Mouse (Mus musculus) left cerebral cortex, postnatal 4 days (tissue): Measurements from ENCODE around the gene Yipf1. TPM values are rescaled to one million over a fixed set of nuclear protein-coding genes. Genes with fewer than 3 reads are reported as not detected.

Source experiments
- DNase-seq: peaks from one replicate; pipeline ENCODE4 v3.0.0-alpha.2; 2022
- intact Hi-C: fragments of 180-260 bp; cut with DNase I; formaldehyde crosslinking; loops from one replicate; pipeline ENCODE4 v1.15.1; 2025
- total RNA-seq, 2 experiments: library from RNA; stranded (reverse); gene quantifications; 2 replicates each; pipeline ENCODE4 v1.2.3; 2021

Gene Yipf1
- 10 to 100 TPM; 42.4 to 46.0 TPM for total RNA-seq

DNA sequence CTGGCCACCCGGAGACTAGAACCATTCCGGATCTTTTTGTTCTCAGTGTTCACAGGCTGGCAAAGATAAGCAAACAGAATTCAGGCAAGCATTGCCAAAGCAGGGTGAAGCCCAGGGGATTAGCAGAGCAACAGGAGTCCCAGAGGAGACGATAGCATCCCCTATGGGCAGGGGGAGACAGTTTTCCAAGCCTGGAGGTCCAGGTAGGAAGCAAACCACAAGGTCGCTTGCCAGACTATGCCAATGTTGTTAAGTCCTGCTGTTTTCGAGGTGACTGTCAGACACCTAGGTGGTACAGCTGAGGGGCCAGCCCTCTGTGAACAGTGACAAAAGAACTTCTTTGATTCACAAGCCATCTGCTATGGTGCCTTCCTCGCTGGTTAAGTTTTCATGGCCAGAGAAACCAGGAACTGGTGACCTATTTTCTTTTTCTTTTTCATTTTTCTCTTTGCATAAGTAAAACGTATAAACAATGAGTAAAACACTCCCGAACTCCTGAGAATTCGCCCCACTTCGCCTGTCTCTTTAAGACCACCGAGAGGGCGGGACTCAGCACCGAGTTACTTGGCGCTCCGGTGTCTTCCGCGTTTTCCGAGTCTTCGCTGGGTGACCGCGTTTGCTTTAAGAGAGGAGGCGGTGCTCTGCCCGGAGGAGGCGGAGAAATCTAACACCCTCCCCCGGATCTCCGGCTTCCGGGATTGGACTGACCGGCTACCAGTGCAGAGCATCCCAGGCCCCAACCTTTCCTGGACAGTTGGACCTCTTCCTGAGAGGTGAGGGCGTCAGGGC is at the start of gene Yipf1:
Gene Yipf1, plus strand, starts transcription at position 674 of the 789 bp plus-strand sequence.
- peak; percentile 88 for DNase-seq
- intact Hi-C loops, result loop anchor here (5.0 kb wide), 1 partner anchor 62 kb away; the partner anchor contains the start of genes Hspb11 and Lrrc42

DNA sequence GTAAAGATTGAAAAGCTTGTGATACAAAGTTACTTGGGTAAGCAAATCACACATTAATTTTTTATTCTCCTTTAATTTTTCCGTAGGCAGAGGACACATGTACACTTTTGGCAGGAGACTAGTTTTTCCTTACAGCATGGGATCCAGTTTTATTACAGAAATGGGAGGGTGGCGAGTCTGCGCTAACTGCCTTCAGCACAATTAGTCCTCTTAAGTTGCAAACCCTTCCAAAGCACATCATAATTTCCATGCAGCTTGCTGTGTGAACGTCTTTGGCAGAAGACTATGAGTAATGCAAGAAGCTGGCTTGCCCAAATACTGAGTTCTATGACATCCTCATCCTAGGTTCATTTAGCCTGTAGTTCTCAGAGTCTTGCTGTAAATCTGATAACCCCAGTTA is 40.5 kb upstream of the Yipf1 start:
- intact Hi-C loops, result no loop called here
- DNase-seq, result no peak

DNA sequence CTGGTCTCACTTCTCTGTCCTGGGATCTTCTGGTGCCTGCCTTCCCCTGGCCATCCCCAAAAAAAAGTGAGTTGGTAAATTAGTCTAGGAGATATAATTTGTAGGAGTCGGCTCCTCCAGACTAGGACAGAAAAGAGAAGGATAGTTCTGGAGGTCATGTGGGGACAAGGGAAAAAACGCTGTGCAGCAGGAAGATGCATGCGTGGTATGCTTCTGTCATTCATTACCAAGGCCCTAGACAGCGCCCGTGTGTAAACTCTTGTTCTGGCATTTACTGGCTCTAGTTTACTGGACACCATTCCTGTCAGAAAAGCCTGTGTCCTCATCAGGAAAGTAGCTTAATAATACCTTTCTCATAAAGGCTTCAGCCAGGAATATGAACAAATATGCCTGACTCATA is 39.7 kb upstream of the Yipf1 start:
- no peak for DNase-seq
- intact Hi-C loops, result no loop called here

DNA sequence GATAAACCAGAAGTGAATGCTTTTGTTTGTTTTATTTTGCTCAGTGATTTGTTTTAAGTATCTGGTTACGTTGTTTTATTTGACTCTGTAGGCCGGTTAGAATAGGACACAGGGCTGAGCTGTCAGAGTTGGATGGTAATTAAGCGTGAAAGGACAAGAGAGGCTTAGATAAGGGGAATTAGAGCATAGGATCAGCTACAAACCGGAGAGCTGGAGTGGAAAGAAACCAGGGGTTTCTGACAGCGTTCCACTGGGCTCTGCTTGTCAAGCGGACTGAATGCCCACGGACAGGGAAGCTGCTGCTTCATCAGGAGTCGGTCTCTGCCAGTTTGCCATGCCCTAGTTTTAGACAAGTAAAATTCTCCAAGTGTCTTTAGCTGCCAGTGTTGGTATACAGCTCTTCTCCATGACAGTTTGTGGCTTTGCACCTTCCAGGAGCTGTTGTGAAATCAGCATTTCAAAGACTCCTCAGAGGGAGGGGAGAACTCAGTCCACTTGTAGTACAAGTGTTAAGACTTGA is 35.9 kb upstream of the Yipf1 start:
- intact Hi-C loops, result no loop called here
- DNase-seq, result peak; percentile 29

DNA sequence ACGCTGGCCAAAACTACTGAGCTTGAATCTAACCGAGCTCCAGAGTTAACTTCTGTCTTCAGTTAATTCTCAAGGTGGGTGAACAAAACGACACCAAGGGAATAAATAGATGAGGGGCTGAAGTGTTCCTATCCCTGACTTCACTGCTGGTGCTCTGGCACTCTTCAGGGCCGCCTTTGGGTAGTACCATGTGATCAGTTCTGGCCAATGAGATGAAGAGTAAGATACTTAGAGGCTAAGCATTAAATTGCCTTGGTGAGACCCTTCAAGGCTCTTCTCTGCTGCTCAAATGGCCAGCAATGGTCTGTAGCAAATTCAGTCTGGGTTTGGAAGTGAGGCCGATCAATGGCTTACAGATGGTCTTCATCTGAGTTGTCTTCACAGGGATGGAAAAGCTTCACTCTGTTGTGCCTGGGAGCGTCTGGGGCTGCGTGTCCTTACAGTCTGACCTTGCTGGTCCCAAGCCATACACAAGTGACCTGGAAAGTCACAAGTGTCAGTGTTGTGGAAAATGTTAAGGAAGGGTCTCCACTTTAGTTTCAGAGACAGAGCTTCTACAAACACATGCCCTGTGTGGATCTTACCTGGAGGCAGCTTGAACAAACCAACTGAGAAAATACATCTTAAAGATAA is 33.2 kb upstream of the Yipf1 start:
- intact Hi-C loops, result no loop called here

DNA sequence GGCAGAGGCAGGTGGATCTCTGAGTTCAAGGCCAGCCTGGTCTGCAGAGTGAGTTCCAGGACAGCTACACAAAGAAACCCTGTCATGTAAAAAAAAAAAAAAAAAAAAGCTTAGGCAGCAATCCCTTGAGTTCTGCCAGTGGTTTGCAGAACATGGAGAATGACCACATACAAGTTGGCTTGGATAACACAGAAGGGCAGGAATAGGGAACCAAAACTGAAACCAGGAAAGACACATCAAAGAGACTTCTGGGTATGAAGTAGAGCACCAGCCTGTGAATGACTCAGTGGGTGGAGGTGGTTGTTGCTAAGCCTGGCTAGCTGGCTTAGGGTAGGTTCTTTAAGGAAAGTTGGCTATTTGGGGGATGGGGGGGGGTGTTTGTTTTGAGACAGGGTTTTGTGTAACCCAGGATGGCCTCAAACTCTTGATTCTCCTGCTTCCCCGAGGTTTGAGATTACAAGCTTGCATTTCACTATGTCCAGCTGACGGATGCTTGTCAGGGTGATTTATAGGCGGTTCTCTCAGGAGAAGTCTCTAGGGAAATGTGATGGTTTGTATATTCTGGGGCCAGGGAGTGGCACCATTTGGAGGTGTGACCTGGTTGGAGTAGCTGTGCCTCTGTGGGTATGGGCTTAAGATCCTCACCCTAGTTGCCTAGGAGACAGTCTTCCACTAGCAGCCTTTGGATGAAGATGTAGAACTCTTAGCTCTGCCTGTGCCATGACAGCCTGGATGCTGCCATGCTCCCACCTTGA is 28.5 kb upstream of the Yipf1 start:
- DNase-seq, result no peak
- intact Hi-C loops, result no loop called here

More for the DNA sequence above, 33.2 kb upstream of the Yipf1 start:
- no peak for DNase-seq

DNA sequence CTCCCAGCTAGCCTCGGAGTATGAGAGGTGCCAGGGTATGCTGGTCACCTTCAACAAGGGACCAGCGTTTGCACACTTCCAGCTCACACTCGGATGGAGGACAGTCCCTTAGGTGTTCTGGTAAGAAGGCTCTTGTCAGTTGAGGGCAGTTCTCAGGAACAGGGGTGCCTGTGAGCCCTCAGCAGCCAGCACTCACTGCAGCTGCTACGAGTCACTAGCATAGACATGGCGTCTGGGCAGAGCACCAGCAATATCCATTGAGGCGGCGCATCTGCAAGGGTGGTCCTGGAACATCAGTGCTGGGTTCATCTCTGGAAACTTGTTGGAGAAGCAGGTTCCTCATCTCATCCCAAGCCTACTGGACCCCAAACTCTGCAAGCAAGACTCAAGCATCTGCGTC is 27.8 kb upstream of the Yipf1 start:
- intact Hi-C loops, result no loop called here
- DNase-seq, result no peak

DNA sequence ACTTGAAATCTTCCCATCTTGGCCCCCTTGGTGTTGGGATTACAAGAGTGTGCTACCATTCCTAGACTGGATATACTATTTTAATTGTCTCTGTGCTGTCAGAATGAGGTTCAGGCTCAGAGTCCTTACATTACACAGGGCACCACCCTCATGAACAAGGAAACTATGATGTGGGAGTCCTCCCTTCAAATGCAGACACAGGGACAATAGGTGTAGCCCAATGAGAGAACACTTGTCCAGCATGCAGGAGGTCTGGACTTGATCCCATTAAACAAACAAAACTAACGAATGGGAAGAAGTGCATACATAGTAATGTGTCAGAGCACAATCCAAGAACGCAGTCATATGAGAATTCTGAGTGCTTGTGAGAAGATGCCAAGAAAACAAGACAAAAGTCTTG is 26.6 kb upstream of the Yipf1 start:
- intact Hi-C loops, result no loop called here
- no peak for DNase-seq

DNA sequence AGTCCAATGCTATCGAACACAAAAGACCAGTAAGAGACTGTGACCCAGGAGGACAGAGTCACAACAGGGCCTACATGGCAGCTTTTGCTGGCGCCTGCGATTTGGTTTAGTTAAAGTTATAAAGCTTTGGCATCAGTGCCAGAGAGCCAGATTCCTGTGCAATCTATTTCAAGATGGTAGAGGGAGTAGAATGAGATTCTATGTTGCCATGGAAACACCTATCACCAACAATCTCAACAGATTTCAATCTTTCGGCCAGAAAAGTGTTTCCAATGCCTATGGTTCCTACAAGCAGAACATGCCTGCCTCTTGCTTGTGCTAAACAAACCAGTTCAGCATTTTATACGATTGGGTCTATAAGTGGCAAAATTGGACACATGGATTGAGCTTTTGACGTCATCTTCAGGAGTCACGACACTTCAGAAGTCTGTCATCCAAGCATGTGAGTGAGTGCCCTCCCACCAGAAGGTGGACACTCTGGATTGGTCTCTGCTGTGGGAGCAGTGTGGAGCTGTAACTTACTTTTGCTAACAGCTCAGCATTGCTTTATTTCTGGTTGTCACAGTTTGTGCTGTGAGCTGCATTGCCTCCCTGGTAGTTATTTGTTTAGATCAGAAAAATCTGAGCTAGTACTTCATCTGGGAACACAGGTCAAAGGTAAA is 22.4 kb upstream of the Yipf1 start:
- no peak for DNase-seq
- intact Hi-C loops, result no loop called here

DNA sequence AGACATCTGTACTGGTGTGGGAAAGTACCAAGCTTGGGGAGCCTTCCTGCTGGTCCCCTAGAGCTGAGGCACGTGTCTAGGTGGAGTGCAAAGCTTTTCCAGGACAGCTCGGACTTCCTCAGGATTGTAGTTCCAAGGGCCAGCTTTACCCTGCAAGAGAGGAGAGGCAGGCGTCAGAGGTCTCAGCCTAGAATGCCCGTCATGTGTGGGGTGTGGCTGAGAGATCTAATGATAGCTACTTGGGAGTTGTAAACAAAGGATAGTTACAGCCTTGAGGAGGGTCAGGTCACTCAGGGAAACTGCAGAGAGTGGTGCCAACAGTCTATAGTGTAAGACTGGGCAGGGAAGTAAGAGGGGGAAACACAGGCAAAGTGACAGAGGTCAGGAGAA is 21.9 kb upstream of the Yipf1 start:
- DNase-seq, result no peak
- intact Hi-C loops, result no loop called here

DNA sequence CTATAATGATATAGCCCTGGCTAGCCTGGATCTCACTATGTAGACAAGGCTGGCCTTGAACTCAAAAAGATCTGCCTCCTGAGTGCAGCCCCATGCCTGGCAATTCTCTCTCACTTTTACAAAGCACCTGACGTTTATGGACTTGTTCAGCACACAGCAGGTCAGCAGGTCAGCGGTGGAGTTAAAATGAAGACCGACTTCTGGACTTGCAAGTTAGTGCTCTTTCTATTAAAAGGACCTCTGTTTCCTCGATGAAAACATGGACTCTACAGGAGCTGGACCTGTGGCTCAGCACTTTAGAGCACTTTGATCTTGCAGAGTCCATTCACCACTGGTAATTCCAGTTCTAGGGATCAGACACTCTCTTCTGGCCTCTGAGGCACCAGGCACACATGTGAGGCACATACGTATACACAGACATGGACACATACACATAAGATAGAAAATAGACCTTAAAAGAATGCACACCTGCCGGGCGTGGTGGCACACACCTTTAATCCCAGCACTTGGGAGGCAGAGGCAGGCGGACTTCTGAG is 16.0 kb upstream of the Yipf1 start:
- DNase-seq, result no peak
- intact Hi-C loops, result no loop called here

DNA sequence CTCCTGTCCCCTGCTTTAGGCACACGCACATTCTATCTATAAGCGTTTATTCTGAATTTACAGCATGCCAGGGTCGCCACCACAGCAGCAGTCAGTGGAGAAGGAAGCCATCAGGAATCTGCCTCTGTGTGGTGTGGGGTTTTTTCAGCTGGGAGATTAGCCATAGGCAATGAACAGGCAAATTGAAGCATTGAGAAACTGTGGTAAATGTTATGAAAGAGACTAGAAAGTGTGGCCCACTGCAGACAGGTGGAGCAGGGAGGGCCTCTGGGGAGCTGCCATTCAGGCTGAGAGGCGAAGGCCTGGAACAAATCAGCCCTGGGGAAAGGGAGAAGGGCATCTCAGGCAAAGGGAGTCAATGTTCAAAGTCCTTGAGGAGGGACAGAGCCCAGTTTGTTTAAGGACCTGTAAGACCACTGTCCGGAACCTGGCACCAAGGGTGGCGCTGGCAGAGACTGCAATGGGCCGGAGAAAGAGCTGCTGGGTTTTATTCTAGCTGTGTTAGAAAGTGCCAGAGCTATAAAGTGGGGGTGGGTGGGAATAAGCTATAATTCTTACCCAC is 14.3 kb upstream of the Yipf1 start:
- intact Hi-C loops, result no loop called here
- DNase-seq, result no peak

DNA sequence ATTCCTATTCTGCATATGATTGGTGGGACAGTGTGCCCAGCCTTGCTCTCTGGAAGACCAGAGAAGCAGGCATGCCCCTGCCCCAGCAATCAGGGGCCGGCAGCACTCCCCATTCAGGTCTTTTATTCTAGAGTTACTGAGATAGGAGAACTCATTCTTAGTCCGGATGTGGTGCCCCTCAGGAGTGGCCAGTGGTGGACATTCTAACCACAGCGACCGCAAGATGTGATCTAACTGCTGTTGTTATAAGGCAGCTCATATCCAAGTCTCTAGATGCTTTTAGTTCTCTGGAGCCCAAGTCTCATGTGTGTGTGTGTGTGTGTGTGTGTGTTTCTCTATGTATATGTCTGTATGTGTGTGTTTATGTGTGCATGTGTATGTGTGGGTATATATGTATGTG is 13.8 kb upstream of the Yipf1 start:
- no peak for DNase-seq
- intact Hi-C loops, result no loop called here

DNA sequence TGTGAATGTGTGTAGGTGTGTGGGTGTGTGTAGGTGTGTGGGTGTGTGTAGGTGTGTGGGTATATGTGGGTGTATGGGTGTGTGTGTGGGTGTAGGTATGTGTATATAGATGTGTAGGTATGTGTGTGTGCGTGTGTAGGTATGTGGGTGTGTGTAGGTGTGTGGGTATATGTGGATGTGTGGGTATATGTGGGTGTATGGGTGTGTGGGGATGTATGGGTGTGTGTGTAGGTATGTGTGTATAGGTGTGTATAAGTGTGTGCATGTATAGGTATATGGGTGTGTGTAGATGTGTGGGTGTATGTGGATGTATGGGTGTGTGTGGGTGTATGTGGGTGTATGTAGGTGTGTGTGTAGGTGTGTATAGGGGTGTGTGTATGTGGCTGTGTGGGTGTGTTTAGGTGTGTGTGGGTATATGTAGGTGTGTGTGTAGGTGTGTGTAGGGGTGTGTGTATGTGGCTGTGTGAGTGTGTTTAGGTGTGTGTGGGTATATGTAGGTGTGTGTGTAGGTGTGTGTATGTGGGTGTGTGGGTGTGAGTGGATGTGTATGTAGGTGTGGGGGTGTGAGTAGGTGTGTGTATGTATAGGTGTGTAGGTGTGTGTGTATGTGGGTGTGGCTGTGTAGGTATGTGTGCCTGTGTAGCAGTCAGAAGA is 13.1 kb upstream of the Yipf1 start:
- no peak for DNase-seq
- intact Hi-C loops, result no loop called here

DNA sequence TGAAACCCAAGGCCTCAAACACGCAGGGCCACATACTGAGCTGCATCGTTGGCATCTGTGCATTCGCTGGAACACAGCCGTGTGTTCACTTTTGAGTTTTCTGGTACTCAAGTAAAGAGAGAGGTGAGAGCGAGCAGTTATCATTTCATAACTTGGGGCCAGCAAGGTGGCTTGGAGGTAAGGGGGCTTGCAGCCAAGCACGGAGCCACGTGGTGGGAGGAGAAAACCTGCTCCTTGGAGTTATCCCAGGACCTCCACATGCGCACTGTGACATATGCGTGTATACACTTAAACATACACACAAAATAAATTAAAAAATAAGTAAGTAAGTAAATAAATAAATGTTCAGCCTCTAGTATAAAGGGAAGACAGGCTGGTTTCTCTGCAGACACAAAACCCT is 11.9 kb upstream of the Yipf1 start:
- intact Hi-C loops, result no loop called here
- no peak for DNase-seq

DNA sequence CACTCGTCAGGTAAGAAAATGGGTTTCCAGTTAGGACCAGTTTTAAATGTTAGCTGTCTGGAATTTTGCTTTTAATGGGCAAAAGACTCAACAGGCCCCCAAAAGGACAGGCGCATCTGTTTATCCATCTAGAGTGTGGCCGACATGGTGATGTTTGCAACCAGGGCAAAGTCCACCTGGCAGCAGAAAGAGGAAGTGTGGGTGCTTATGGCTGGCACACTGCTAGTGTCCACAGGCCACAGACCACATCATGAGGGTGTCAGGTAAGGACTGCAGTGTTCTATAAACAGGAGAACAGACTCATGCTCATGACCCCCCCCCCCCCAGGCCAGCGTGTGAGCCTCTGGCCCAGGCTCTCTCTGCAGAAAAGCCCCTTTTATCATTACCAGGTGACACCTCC is 11.3 kb upstream of the Yipf1 start:
- DNase-seq, result no peak
- intact Hi-C loops, result no loop called here

DNA sequence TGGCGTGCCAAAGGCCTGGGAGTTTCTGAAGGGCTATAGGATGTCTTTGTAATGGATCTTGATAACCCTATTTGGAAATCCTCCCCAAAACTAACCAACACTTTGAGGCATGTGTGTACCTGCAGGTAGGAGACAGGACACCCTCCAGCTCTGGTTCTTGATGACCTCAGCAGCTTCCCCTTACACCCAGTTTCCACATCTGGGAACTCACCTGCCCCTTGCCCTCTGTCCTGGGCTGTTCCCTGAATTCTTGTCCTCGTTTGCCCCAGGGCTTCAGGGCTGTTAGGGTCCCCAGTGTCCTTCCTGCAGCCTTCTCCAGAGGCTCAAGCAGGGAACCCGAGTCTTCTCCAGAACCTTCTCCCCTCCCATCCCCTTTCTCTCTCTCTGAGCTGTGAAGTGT is 10.6 kb upstream of the Yipf1 start:
- intact Hi-C loops, result no loop called here
- DNase-seq, result no peak

DNA sequence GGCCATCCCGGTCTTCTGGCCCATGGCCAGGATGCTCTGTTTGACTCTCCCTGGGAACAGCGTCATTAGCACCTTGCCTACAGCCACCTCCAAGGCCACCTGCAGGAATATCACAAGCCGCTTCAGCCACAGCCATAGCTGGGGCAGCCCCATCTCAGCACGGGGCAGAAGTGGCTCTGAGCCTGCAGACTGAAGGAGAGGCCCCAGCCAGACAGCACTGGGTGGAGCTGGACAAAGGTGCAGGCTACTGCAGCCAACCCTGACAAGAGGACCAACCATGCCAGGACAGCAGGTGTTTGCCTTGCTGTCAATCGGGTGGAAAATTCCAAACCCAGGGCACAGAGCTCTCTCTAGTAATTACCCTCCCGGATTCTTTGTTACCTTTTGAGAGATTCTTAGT is 7.2 kb upstream of the Yipf1 start, which contains the start of gene Dio1:
Gene Dio1, minus strand, starts transcription at position 204 of the 400 bp plus-strand sequence.
- intact Hi-C loops, result no loop called here
- peak; percentile 18 for DNase-seq

DNA sequence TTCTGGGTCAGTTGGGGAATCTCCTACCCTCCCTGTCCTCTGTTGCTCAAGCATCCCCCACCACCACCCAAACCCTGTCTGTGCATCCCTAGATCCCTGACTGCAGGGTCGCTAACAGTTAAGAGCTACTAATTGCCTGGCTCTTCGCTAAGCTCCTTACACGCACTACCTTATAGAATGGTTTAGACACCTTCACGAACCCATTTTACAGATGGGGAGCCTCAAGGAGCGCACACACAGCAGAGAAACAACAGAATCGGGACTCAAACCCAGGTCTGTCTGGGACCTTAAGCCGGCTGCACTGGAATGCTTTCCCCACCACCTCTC is 279 bp downstream of the Yipf1 start:
- DNase-seq, result no peak
- intact Hi-C loops, result loop anchor here (5.0 kb wide), 1 partner anchor 62 kb away; the partner anchor contains the start of genes Hspb11 and Lrrc42

DNA sequence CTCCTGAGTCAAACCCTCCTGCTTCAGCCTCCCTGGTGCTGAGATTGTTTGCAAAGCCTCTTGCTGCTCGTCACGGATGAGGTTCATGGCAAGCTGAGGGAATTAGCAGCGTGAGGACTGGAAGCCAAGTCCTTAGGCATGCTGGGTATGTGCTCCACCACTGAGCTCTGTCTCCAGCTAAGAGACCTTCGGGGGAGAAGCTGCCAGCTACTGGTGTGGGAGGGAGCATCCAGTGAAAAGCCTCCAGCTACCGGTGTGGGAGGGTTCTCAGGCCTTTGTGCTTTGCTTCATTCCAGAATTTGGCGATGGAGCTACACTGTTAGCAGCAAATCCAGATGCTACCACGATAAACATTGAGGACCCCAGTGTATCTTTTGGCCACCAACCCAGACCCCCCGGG is 4.5 kb downstream of the Yipf1 start:
- intact Hi-C loops, result no loop called here
- no peak for DNase-seq
